Mouse (Mus musculus): ENCODE measurements around the gene Gbf1. TPM values are rescaled to one million over a fixed set of nuclear protein-coding genes. Genes with fewer than 3 reads are reported as not detected.
"Not testable (repeated sequence)": the region's sequence is repeated elsewhere in the genome, so short reads cannot be mapped to it uniquely, and the experiment has no call there.

The Gbf1 gene
- 69.9 and 74.9 TPM in 2 replicates for polyA plus RNA-seq (2016; fragmentation: Nextera tagmentation; extraction: Ambion mirVana)

DNA sequence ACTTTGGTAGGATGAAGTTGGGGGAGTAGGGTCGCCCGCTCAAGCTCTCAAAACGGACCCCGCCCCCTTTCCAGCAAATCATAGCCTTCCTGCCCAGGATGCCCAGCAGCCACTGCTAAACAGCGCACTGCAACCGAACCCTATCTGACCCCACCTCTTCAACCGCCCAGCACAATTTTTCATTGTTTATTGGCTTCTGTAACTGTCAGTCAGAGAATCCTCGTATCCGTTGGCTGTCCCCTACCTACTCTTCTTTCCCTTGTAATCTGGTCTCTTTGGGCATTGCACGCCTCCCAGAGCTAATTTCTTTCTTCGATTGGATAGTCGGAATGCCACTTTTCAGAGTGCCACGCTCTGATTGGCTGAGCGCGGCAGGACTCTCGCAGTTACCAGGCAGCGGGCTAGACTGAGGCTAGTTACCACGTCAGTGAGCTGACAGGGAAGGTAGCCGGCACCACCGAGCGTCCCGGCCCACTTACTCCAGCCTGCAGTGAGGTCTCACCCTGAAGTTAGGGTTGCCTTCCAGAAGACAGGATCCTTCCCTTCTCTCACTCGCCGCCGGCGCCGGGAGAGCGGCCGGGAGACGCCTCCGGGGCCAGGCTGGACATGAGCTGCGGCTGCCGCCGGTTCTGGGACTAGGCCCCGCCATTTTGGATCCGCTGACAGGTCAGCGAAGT lies at the start of gene Gbf1:
Gene Gbf1 (plus strand): TSS at position 383 of the 677 bp plus-strand sequence.
- ATAC-seq (ENCODE audit: low FRiP score, low read depth) = peak; percentile 97
- Histone ChIP-seq H3K4me2 (replicated peaks) (peak within 1 kb of the TSS; percentile 87), H3K9me3 (no peaks in the 10 kb centered on the region), H3K27ac (replicated peaks) (peak within 1 kb of the TSS; percentile 63; the same call in 1 of the 2 replicates), H3K4me3 (peak within 1 kb of the TSS; percentile 91), H3K36me3 (no peaks in the 10 kb centered on the region), H3K27me3 (peaks cover 39% of the 10 kb centered on the region), H3K9ac (replicated peaks) (peak within 1 kb of the TSS; percentile 80), H3K4me1 (peaks cover 33% of the 10 kb centered on the region)
- under 1% methylated on average over 37 of the region's 37 CpGs for WGBS

DNA sequence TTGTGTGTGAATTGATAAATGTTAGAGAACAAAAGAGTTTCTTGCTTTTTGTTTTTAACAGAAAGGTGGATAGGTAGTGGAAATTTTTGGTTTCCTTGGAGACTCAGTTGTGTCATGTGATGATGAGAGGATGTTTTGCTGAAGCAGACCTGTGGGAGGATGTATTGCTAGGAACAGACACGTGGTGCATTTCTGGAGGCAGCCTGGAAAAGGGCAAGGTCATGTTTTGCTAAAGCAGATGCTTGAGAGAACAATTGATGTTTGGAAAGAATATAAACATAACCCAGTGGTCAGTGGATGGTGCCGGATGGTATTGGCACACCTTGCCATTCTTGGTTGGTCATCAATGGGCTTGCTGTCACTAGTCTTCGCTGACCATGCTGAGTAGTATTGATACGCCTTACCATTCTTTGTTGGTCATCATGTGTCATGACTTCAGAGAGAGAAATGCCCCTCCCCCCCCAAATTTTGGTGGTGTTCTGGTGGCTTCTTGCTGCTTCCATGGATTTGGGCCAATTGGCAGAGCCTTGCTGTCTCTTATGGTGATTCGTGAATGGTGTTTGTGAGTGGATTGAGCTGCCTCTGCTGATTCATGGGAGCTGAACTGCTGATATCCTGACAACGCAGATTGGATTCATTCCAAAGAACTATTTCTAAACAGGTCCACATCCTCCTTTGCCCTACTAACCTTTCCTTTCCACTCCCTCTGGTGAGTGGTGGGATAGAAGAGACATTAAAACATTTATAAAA lies 48.7 kb upstream of the Gbf1 start:
- H3K4me3 ChIP-seq = no peak overlapping the region

DNA sequence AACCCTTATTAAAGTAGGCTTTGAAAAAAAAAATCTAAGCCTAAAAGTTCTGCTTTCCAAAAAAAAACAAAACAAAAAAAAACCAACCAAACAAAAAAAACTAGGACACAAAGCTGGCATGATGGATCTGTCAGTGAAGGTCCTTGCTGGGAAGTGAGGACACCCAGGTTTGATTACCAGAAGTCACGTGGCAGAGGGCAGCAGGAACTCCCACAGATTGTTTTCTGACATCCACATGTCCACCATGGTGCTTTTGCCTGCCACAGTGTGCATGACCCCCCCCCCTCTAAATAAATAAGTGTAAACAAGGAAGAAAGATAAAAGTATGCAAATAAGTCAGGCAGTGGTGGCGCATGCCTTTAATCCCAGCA lies 48.1 kb upstream of the Gbf1 start:
- H3K36me3 ChIP-seq = no peaks in the 10 kb centered on the region
- H3K4me2 ChIP-seq (replicated peaks) = no peak overlapping the region
- H3K27me3 ChIP-seq = no peaks in the 10 kb centered on the region
- no peaks in the 10 kb centered on the region for H3K4me1 ChIP-seq
- H3K27ac ChIP-seq (replicated peaks) = no peak overlapping the region
- no peak overlapping the region for H3K4me3 ChIP-seq
- no peak for ATAC-seq (ENCODE audit: low FRiP score, low read depth)
- H3K9me3 ChIP-seq = no peaks in the 10 kb centered on the region
- no peak overlapping the region for H3K9ac ChIP-seq (replicated peaks)
- WGBS = 76% methylated on average over 2 of the region's 2 CpGs

More for the DNA sequence above, 48.7 kb upstream of the Gbf1 start:
- Histone ChIP-seq H3K4me1 (no peaks in the 10 kb centered on the region), H3K9me3 (no peaks in the 10 kb centered on the region), H3K4me2 (replicated peaks) (no peak overlapping the region), H3K36me3 (no peaks in the 10 kb centered on the region), H3K27ac (replicated peaks) (no peak overlapping the region), H3K9ac (replicated peaks) (no peak overlapping the region), H3K27me3 (no peaks in the 10 kb centered on the region)
- WGBS = 93% methylated on average over 6 of the region's 6 CpGs
- ATAC-seq (ENCODE audit: low FRiP score, low read depth) = no peak

DNA sequence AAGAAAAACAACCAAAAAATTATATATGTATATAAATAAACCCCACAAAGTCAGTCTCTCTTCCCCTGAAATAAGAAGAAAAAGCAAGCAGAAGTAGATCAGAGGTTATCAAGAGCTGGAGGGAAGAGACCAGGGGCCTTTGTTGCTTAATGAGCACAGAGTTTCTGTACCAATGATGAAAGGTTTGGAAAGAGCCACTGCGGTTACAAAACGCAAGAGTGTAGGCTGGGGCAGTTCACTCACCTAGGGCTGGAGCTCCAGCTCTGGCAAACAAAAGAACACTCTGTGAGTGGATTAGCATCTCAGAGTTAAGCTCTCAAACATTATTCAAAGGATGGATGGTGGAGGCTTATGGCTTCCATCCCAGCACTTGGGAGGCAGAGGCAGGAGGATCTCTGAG lies 42.1 kb upstream of the Gbf1 start:
- Histone ChIP-seq H3K9me3 (no peaks in the 10 kb centered on the region), H3K4me1 (no peaks in the 10 kb centered on the region), H3K27me3 (no peaks in the 10 kb centered on the region), H3K9ac (replicated peaks) (no peak overlapping the region), H3K36me3 (no peaks in the 10 kb centered on the region), H3K4me3 (no peak overlapping the region), H3K27ac (replicated peaks) (no peak overlapping the region), H3K4me2 (replicated peaks) (no peak overlapping the region)
- WGBS = 74% methylated on average over 2 of the region's 2 CpGs
- ATAC-seq (ENCODE audit: low FRiP score, low read depth) = no peak

DNA sequence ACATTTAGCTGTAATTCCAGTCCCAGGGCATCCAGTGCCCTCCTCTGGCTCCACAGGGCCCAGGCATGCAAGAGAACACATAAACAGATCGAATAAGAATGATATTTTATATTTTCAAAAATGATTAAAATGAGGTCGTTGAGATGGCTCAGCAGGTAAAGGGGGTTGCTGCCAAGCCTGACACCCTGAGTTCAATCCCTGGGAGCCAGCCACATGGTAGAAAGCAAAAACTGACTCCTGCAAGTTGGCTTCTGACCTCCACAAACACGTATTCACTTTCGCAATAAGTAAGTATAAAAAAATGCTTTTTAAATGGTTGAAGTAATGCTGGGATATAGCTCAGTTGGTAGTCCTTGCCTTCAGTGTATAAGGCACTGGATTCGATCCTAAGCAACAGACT lies 41.5 kb upstream of the Gbf1 start:
- no peak for ATAC-seq (ENCODE audit: low FRiP score, low read depth)
- H3K4me2 ChIP-seq (replicated peaks) = no peak overlapping the region
- WGBS = 87% methylated on average over 5 of the region's 5 CpGs
- H3K27me3 ChIP-seq = no peaks in the 10 kb centered on the region
- H3K9me3 ChIP-seq = no peaks in the 10 kb centered on the region
- no peaks in the 10 kb centered on the region for H3K4me1 ChIP-seq
- H3K27ac ChIP-seq (replicated peaks) = no peak overlapping the region
- no peaks in the 10 kb centered on the region for H3K36me3 ChIP-seq
- H3K4me3 ChIP-seq = no peak overlapping the region
- H3K9ac ChIP-seq (replicated peaks) = no peak overlapping the region

DNA sequence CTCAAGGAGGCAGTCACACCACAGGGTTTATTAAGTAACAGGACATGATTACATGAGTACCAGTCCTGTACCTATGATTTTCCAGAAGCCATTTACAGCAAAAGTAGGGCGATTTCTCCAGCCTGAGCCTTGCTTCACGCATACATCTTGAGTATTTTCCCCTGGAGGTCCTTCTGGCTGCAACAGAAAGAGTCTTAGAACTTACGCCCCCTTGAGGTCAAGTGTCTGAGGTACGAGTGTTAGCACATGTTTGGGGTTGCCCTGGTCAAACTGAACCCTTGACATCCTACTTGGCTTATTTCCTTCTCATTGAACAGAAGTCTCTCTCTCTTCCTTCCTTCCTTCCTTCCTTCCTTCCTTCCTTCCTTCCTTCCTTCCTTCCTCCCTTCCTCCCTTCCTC lies 37.7 kb upstream of the Gbf1 start:
- no peaks in the 10 kb centered on the region for H3K4me1 ChIP-seq
- 58% methylated on average over 4 of the region's 4 CpGs for WGBS
- H3K27ac ChIP-seq (replicated peaks) = no peak overlapping the region
- no peaks in the 10 kb centered on the region for H3K9me3 ChIP-seq
- no peak for ATAC-seq (ENCODE audit: low FRiP score, low read depth)
- no peak overlapping the region for H3K9ac ChIP-seq (replicated peaks)
- H3K27me3 ChIP-seq = no peaks in the 10 kb centered on the region
- no peak overlapping the region for H3K4me3 ChIP-seq
- H3K36me3 ChIP-seq = no peaks in the 10 kb centered on the region
- no peak overlapping the region for H3K4me2 ChIP-seq (replicated peaks)

DNA sequence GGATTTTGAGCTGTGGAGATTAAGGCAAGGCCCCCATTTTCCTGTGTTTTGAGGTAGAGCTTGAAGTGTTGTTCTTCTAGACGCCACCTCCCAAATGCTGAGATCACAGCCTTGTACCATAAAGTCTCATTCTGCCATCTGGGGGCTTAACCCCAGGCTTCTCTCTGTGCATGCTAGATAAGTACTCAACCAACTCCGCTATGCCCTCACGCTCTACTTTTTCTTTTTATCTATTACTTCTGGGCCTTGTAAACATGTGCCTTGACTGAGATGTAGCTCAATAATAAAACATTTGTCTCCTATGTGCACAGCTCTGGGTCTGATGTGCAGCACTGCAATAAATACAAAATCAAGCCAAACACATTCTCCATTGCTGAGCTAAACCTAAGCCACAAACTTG lies 32.9 kb upstream of the Gbf1 start:
- no peak for ATAC-seq (ENCODE audit: low FRiP score, low read depth)
- no peaks in the 10 kb centered on the region for H3K4me1 ChIP-seq
- no peaks in the 10 kb centered on the region for H3K36me3 ChIP-seq
- no peak overlapping the region for H3K4me3 ChIP-seq
- WGBS = 89% methylated on average over 3 of the region's 3 CpGs
- H3K9ac ChIP-seq (replicated peaks) = no peak overlapping the region
- no peak overlapping the region for H3K27ac ChIP-seq (replicated peaks)
- H3K27me3 ChIP-seq = no peaks in the 10 kb centered on the region
- H3K4me2 ChIP-seq (replicated peaks) = no peak overlapping the region
- no peaks in the 10 kb centered on the region for H3K9me3 ChIP-seq

DNA sequence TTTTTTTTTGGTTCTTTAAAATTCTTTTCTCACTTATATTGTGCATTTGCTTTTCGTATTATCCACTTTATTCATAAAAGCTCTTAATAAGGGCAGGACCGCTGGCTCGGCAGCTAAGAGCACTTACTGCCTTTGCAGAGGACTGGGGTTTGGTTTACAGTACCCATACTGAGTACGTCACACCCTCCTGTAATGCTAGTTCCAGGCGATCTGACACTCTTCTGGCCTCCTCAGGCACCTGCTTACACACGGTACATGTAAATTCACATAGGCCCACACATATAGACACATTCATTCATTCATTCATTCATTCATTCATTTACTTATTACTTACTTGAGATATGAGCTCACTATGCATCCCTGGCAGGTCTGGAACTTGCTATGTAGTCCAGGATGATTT lies 31.4 kb upstream of the Gbf1 start:
- 79% methylated on average over 6 of the region's 6 CpGs for WGBS
- H3K27ac ChIP-seq (replicated peaks) = no peak overlapping the region
- 0 out of 2 replicates have a peak, but pooled peaks cover under 1% of the 10 kb centered on the region for H3K27me3 ChIP-seq
- no peak overlapping the region for H3K4me3 ChIP-seq
- H3K4me1 ChIP-seq = no peaks in the 10 kb centered on the region
- H3K4me2 ChIP-seq (replicated peaks) = no peak overlapping the region
- no peak overlapping the region for H3K9ac ChIP-seq (replicated peaks)
- H3K9me3 ChIP-seq = no peaks in the 10 kb centered on the region
- no peak for ATAC-seq (ENCODE audit: low FRiP score, low read depth)
- H3K36me3 ChIP-seq = no peaks in the 10 kb centered on the region

DNA sequence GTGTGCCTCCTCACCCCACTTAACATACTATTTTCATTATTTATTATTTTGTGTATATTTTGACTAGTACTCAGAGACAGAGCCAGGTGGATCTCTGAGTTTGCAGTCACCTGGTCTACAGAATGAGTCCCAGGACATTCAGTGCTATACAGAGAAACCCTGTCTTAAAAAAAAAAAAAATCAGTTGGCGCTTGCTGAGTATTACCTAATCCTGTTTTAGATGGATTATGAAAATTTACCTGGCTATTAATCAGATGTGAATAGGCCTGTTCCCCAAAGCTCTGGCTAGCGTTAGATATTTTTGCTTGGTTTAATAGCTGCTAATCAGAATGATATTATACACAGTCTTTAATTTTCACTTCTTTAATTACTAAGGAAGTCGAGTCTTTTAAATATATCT lies 28.4 kb upstream of the Gbf1 start:
- no peak overlapping the region for H3K4me3 ChIP-seq
- H3K4me1 ChIP-seq = no peaks in the 10 kb centered on the region
- H3K9me3 ChIP-seq = no peaks in the 10 kb centered on the region
- H3K4me2 ChIP-seq (replicated peaks) = no peak overlapping the region
- H3K27ac ChIP-seq (replicated peaks) = no peak overlapping the region
- WGBS = 85% methylated on average over 3 of the region's 3 CpGs
- no peaks in the 10 kb centered on the region for H3K36me3 ChIP-seq
- no peak overlapping the region for H3K9ac ChIP-seq (replicated peaks)
- peaks cover 17% of the 10 kb centered on the region; the same call in 1 of the 2 replicates for H3K27me3 ChIP-seq
- ATAC-seq (ENCODE audit: low FRiP score, low read depth) = no peak

DNA sequence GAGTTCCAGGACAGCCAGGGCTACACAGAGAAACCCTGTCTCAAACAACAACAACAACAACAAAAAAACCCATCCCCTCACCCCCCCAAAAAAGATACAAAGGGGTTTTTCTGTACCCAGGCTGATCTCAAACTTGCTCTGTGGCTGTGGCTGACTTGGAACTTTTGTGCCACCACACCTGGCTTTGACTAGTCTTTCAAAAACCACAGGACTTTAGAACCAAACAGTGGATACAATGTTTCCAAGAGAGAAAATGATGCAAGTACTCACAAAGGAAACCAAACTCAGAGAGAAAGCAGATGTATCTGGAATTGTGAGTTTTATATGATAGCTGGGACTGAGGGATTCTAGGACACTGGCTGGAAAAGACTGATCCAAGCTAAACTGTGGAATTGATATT lies 27.7 kb upstream of the Gbf1 start:
- H3K27ac ChIP-seq (replicated peaks) = no peak overlapping the region
- H3K27me3 ChIP-seq = peaks cover 17% of the 10 kb centered on the region; the same call in 1 of the 2 replicates
- ATAC-seq (ENCODE audit: low FRiP score, low read depth) = no peak
- H3K4me1 ChIP-seq = no peaks in the 10 kb centered on the region
- no peak overlapping the region for H3K9ac ChIP-seq (replicated peaks)
- no peak overlapping the region for H3K4me3 ChIP-seq
- no peaks in the 10 kb centered on the region for H3K36me3 ChIP-seq
- H3K4me2 ChIP-seq (replicated peaks) = no peak overlapping the region
- H3K9me3 ChIP-seq = no peaks in the 10 kb centered on the region

DNA sequence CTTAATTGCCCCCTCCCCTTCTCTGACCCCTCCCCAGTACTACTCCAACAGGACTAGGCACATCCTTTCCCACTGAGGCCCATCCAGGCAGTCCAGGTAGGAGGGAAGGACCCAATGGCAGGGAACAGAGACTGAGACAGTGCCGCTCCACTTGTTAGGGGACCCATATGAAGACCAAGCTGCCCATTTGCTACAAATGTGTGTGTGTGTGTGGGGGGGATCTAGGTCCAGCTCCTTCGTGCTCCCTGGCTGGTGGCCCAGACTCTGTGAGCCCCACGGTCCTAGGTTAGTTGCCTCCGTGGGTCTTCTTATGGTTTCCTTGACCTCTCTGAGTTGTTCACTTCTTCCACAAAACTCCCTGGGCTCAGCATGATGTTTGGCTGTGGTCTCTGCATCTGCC lies 26.0 kb upstream of the Gbf1 start:
- no peak for ATAC-seq (ENCODE audit: low FRiP score, low read depth)

DNA sequence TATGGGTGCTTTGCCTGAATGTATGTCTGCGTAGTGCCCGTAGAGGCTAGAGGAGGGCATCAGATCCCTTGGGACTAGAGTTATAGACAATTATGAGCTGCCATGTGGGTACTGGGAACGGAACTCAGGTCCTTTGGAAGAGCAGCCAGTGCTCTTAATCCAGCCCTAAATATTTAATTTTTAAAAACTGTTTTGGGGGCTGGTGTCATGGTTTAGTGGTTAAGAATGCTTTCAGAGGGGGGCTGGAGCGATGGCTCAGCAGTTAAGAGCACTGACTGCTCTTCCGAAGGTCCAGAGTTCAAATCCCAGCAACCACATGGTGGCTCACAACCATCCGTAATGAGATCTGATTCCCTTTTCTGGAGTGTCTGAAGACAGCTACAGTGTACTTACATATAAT lies 22.6 kb upstream of the Gbf1 start:
- H3K4me2 ChIP-seq (replicated peaks); H3K4me3 ChIP-seq; H3K4me1 ChIP-seq; H3K27ac ChIP-seq (replicated peaks); ATAC-seq (ENCODE audit: low FRiP score, low read depth); H3K36me3 ChIP-seq; H3K9ac ChIP-seq (replicated peaks); H3K9me3 ChIP-seq: not testable (repeated sequence)
- 78% methylated on average over 6 of the region's 6 CpGs for WGBS
- H3K27me3 ChIP-seq = peaks cover 64% of the 10 kb centered on the region

More for the DNA sequence above, 26.0 kb upstream of the Gbf1 start:
- H3K4me1 ChIP-seq = no peaks in the 10 kb centered on the region
- H3K9ac ChIP-seq (replicated peaks) = no peak overlapping the region
- H3K4me3 ChIP-seq = no peak overlapping the region
- no peak overlapping the region for H3K27ac ChIP-seq (replicated peaks)
- peaks cover 30% of the 10 kb centered on the region for H3K27me3 ChIP-seq
- no peaks in the 10 kb centered on the region for H3K36me3 ChIP-seq
- H3K9me3 ChIP-seq = no peaks in the 10 kb centered on the region
- 89% methylated on average over 4 of the region's 4 CpGs for WGBS
- H3K4me2 ChIP-seq (replicated peaks) = no peak overlapping the region
